In genomic region chr15:93530703-93531032, GRCm38 (mm10) we compare ENCODE assay signal across 10 mouse cellular contexts.
DNase-seq lines count a peak whose midpoint lies in the region; ATAC-seq and TF ChIP-seq lines count a peak whose summit lies in the region.
"Had no signal": no experiment of that assay in that cellular context is flagged by ENCODE, and none has a peak within 500 bp of the region (broad histone marks: within the 10 kb centered on the region; RNA-seq: fewer than 3 reads in every experiment).

No protein-coding gene starts in this region.

- H3K4me2 ChIP-seq in heart, embryonic 13.5 days, result peak overlapping the region; percentile 28; the same call in 1 of the 2 replicates
- 0 out of 2 replicates have a peak overlapping the region, but pooled peaks have one; percentile 16 for H3K4me2 ChIP-seq in neural tube, embryonic 12.5 days (replicated peaks)
- H3K4me2 ChIP-seq: embryonic facial prominence, embryonic 12.5 days had no signal

- H3K4me1 ChIP-seq in heart, embryonic 13.5 days, result peaks cover 73% of the 10 kb centered on the region
- H3K4me1 ChIP-seq in neural tube, embryonic 12.5 days, result peaks cover 15% of the 10 kb centered on the region

- DNase-seq in heart, postnatal 14 days, result no peak
- no peak for DNase-seq in layer of hippocampus, adult 2 months (ENCODE audit: low spot score in 2 of 2)
- DNase-seq in layer of hippocampus, adult 9-10 months (ENCODE audit: low spot score), result no peak
- peak; percentile 28 for DNase-seq in CD4-positive, CD25-positive, alpha-beta regulatory T cell, adult 2 months (ENCODE audit: low read depth, low spot score)
- DNase-seq in adrenal gland, postnatal 36 days, result no peak
- DNase-seq: cerebellum, adult 11 months; cerebellum, postnatal 36 days had no signal

- no peaks in the 10 kb centered on the region for H3K27me3 ChIP-seq in heart, embryonic 13.5 days (replicated peaks)
- no peaks in the 10 kb centered on the region for H3K27me3 ChIP-seq in neural tube, embryonic 12.5 days (replicated peaks)
- H3K27me3 ChIP-seq: embryonic facial prominence, embryonic 12.5 days had no signal

- no peaks in the 10 kb centered on the region for H3K9me3 ChIP-seq in heart, embryonic 13.5 days
- H3K9me3 ChIP-seq in neural tube, embryonic 12.5 days, result no peaks in the 10 kb centered on the region
- H3K9me3 ChIP-seq: embryonic facial prominence, embryonic 12.5 days had no signal

- no peak overlapping the region for H3K4me3 ChIP-seq in heart, embryonic 13.5 days
- H3K4me3 ChIP-seq in layer of hippocampus, adult 2 months, result no peak overlapping the region
- no peak overlapping the region for H3K4me3 ChIP-seq in neural tube, embryonic 12.5 days
- H3K4me3 ChIP-seq: embryonic facial prominence, embryonic 12.5 days had no signal

- H3K9ac ChIP-seq in heart, embryonic 13.5 days, result peak overlapping the region; percentile 54
- no peak overlapping the region for H3K9ac ChIP-seq in neural tube, embryonic 12.5 days
- H3K9ac ChIP-seq: embryonic facial prominence, embryonic 12.5 days had no signal

- intact Hi-C loops in heart, postnatal 14 days (cut with DNase I), result no loop called here

- peak overlapping the region; percentile 70 for H3K27ac ChIP-seq in heart, embryonic 13.5 days (replicated peaks)
- peak overlapping the region; percentile 66 for H3K27ac ChIP-seq in layer of hippocampus, adult 2 months
- H3K27ac ChIP-seq in neural tube, embryonic 12.5 days, result no peak overlapping the region
- H3K27ac ChIP-seq: embryonic facial prominence, embryonic 12.5 days had no signal

- 56% methylated on average over 3 of the region's 3 CpGs for whole genome bisulfite sequencing in heart, embryonic 13.5 days
- WGBS in neural tube, embryonic 12.5 days, result 70% methylated on average over 3 of the region's 3 CpGs

- no peak for ATAC-seq in heart, embryonic 13.5 days (ENCODE audit: extremely low read depth, insufficient number of reproducible peaks, low FRiP score, low TSS enrichment)
- ATAC-seq in neural tube, embryonic 12.5 days (ENCODE audit: low FRiP score, low read depth), result no peak

- no peaks in the 10 kb centered on the region for H3K36me3 ChIP-seq in heart, embryonic 13.5 days
- no peaks in the 10 kb centered on the region for H3K36me3 ChIP-seq in neural tube, embryonic 12.5 days
- H3K36me3 ChIP-seq: embryonic facial prominence, embryonic 12.5 days had no signal

- no peak for TF ChIP-seq CTCF in layer of hippocampus, adult 2 months (conservative IDR thresholded peaks at IDR 0.05)
